Mouse (Mus musculus): ENCODE data around the gene Acnat2. TPM values are rescaled to one million over a fixed set of nuclear protein-coding genes. Genes with fewer than 3 reads are reported as not detected.
"Not testable (repeated sequence)": the region's sequence is repeated elsewhere in the genome, so short reads cannot be mapped to it uniquely, and the experiment has no call there.

The Acnat2 gene
- total RNA-seq (2021): not detected

DNA sequence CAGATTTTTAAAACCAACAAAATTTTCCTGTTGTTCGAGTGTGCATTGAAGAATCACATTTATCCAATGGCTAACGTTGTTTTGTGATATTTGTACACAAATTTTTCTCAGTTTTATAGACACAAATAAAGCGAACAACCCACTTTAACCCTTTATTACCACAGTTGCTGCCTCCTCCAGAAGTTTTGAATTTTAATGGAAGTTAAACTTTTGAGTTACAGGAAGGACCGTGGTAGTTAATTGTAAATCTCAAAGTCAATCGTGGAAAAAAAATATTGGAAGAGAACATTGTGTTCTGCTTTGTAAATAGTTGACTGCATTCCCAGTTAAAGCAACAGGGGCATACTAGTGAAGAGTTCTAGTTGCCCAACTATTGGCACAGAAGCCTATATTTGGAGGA lies at the start of gene Acnat2:
Gene Acnat2 (minus strand): TSS at position 195 of the 400 bp plus-strand sequence.
- DNase-seq: not testable (repeated sequence)

GRCm38 (mm10) chr4:49456171-49456570 lies 48.2 kb upstream of the Acnat2 start:
- DNase-seq: no peak

- DNase-seq: no peak
Observed at GRCm38 (mm10) chr4:49451848-49452551, 44.0 kb upstream of the Acnat2 start.

DNA sequence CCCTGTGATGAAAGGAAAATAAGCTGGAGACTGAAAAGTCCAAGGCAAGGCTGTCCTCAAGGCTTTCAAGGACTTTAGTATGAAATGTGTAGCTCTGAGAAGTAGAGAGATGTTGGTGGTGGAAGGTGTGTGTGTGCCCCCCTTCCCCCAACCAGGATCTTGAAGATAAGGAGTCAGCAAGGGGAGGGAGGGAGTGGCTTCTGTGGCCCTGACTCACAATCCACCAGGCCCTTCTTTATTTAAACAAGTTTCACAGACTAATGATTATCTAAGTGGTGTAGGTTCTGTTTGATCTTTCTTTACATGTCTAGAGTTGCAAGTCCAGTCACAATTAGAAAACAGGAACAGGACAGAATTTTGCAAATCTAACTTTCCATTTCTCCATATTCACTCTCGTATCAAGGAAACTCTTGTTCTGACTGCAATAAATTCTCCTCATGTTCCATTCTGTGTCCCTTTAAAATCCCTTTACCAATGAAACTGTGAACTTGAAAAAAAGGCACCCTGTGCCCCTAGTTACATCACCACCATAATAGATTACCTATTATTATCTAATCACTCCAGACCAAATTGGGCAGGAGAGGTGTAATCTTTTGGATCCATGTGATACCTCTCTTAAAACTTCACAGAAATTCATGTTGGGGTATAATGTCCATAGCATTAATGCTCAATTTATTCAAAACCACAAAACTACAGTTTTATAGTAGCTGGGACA lies 43.3 kb upstream of the Acnat2 start:
- DNase-seq: not testable (repeated sequence)

DNA sequence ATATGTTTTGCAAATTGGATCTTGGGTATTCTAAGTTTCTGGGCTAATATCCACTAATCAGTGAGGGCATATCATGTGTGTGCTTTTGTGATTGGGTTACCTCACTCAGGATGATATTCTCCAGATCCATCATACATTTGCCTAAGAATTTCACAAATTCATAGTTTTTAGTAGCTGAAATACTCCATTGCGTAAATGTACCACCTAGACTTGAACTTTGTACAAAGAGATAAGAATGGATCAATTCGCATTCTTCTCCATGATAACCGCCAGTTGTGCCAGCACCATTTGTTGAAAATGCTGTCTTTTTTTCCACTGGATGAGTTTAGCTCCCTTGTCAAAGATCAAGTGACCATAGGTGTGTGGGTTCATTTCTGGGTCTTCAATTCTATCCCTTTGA lies 29.0 kb upstream of the Acnat2 start:
- DNase-seq: not testable (repeated sequence)

GRCm38 (mm10) chr4:49410151-49410550 lies 2.2 kb upstream of the Acnat2 start:
- DNase-seq: not testable (repeated sequence)

GRCm38 (mm10) chr4:49386873-49387272 lies 21.1 kb downstream of the Acnat2 start:
- no peak for DNase-seq

DNA sequence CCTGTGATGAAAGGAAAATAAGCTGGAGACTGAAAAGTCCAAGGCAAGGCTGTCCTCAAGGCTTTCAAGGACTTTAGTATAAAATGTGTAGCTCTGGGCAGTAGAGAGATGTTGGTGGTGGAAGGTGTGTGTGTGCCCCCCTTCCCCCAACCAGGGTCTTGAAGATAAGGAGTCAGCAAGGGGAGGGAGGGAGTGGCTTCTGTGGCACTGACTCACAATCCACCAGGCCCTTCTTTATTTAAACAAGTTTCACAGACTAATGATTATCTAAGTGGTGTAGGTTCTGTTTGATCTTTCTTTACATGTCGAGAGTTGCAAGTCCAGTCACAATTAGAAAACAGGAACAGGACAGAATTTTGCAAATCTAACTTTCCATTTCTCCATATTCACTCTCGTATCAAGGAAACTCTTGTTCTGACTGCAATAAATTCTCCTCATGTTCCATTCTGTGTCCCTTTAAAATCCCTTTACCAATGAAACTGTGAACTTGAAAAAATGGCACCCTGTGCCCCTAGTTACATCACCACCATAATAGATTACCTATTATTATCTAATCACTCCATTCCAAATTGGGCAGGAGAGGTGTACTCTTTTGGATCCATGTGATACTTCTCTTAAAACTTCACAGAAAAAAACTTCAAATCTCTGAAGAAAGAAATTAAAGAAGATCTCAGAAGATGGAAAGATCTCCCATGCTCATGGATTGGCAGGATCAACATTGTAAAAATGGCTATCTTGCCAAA lies 24.2 kb downstream of the Acnat2 start:
- DNase-seq: not testable (repeated sequence)

GRCm38 (mm10) chr4:49368046-49368445 lies 39.9 kb downstream of the Acnat2 start:
- not testable (repeated sequence) for DNase-seq

DNA sequence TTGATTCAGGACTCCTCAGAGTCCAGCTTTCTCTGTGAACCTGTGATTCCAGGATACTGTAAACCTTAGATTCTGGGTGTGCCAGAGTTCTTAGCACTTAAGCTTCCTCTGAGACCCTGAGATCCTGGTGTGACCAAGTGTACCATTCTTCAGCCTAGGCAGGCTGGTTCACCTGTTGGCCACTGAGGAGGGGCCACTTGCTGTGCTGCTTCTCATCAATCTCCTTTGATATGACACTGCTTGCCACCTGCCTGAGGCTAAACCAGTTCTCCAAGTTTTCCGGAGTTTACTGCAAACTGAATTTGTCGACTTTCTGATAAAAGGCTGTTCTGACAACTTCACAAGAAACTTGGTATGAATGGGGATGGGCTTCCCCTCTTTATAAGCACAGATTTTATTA lies 50.9 kb downstream of the Acnat2 start:
- DNase-seq: no peak

GRCm38 (mm10) chr4:49350470-49350869 lies 57.5 kb downstream of the Acnat2 start:
- no peak for DNase-seq

DNA sequence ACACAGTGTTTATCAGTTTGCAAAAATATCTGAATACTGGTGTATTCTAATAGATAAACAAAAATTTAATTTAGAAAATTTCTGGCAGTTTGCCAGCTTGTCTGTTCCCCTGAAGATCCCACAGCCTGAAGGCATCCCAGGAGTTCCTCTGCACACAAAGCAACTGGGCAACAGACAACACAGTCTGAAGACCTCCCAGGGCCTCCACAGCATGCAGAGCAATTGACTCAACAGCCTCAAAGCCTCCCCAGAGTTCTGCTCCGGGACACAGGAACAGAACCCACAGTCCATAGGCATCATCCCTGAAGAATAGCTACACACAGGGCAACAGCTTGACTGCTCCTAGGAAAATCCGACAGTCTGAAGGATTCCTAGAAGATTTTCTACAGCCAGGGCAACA lies 59.3 kb downstream of the Acnat2 start:
- no peak for DNase-seq

GRCm38 (mm10) chr4:49348001-49348400 lies 60.0 kb downstream of the Acnat2 start:
- not testable (repeated sequence) for DNase-seq

- not testable (repeated sequence) for DNase-seq
Observed at GRCm38 (mm10) chr4:49340091-49340490, 67.9 kb downstream of the Acnat2 start.

GRCm38 (mm10) chr4:49337949-49338348 lies 70.0 kb downstream of the Acnat2 start:
- DNase-seq: not testable (repeated sequence)

Other genes with a start within 250 kb of the Acnat2 start
- under 1 TPM in 1 of 2 experiments, not detected in 1; 0.28 TPM for gene Acnat1, start 65.8 kb upstream of the Acnat2 start, total RNA-seq (2021)
- gene Baat, start 98.4 kb upstream of the Acnat2 start, total RNA-seq (2021): under 1 TPM in 1 of 2 experiments, not detected in 1; 0.37 TPM
- gene Mrpl50, start 112.9 kb upstream of the Acnat2 start, total RNA-seq (2021): 10 to 100 TPM; 31.6 to 34.1 TPM
- gene Zfp189, start 113.0 kb upstream of the Acnat2 start, total RNA-seq (2021): 10 to 100 TPM; 33.6 to 36.5 TPM
- gene Aldob, start 141.4 kb upstream of the Acnat2 start, total RNA-seq (2021): 1 to 10 TPM; 1.9 to 2.1 TPM
- 10 to 100 TPM; 66.1 to 72.4 TPM for gene Tmem246, start 189.7 kb upstream of the Acnat2 start, total RNA-seq (2021)
- 10 to 100 TPM; 74.1 to 88.7 TPM for gene Rnf20, start 223.9 kb upstream of the Acnat2 start, total RNA-seq (2021)

Measured in layer of hippocampus, postnatal 36 days (tissue).